11 mouse cellular contexts compared by ENCODE assay signal in the genomic region with DNA sequence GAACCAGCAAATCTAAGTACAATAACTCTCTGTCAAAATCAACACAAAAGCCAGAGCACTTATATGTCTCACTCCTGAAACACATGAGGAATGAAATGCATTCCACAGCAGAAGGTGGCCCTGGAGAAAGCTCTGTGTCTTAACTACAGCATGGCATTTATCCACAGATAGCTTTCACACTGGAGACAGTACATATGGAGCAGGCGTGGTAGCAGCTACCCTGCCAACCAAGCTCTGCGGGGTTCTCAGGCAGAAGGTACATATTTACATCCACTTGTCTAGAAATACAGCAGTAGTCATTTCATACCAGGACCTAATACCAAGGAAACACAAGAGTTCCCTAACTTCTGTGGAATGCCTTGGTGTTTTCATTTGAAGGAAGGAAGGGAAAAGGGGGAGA.
DNase-seq lines count a peak whose midpoint lies in the region; ATAC-seq and TF ChIP-seq lines count a peak whose summit lies in the region.
"Had no signal": no experiment of that assay in that cellular context is flagged by ENCODE, and none has a peak within 500 bp of the region (broad histone marks: within the 10 kb centered on the region; RNA-seq: fewer than 3 reads in every experiment).

No protein-coding gene starts in this region.

- peak overlapping the region; percentile 20; the same call in 1 of the 2 replicates for H3K4me3 ChIP-seq in testis, adult 2 months (ENCODE audit: control insufficient read depth, low read depth, low read length)
- H3K4me3 ChIP-seq in left cerebral cortex, adult 2 months, result no peak overlapping the region
- no peak overlapping the region for H3K4me3 ChIP-seq in liver, embryonic 11.5 days (ENCODE audit: low read depth, low read length)
- H3K4me3 ChIP-seq: intestine, embryonic 15.5 days; limb, embryonic 13.5 days had no signal

- no peak overlapping the region for H3K9ac ChIP-seq in liver, embryonic 11.5 days (ENCODE audit: low read depth, low read length)
- H3K9ac ChIP-seq: intestine, embryonic 15.5 days; limb, embryonic 13.5 days had no signal

- intact Hi-C loops in left cerebral cortex, adult 2 months (cut with DNase I), result loop anchor here (2.0 kb wide), 1 partner anchor 175 kb away; no protein-coding TSS in a partner anchor

- H3K9me3 ChIP-seq in liver, embryonic 11.5 days (ENCODE audit: control insufficient read depth, low read length), result no peaks in the 10 kb centered on the region
- H3K9me3 ChIP-seq: intestine, embryonic 15.5 days; limb, embryonic 13.5 days had no signal

- H3K27me3 ChIP-seq in testis, adult 2 months (ENCODE audit: control insufficient read depth, insufficient read depth, low read length), result no peaks in the 10 kb centered on the region
- no peaks in the 10 kb centered on the region for H3K27me3 ChIP-seq in liver, embryonic 11.5 days (replicated peaks; ENCODE audit: control insufficient read depth, insufficient read depth, low read length)
- H3K27me3 ChIP-seq: intestine, embryonic 15.5 days; limb, embryonic 13.5 days had no signal

- DNase-seq in testis, postnatal 14 days (ENCODE audit: low spot score), result no peak
- peak; percentile 45 to 65 for DNase-seq in cerebellum, postnatal 14 days
- peak in 1 of 2 experiments; percentile 19 for DNase-seq in left cerebral cortex, adult 2 months (ENCODE audit: extremely low spot score in 1 of 2, low spot score in 2 of 2)
- no peak for DNase-seq in liver, embryonic 11.5 days (ENCODE audit: low spot score)
- DNase-seq in thymus, postnatal 25 days, result no peak
- DNase-seq: kidney, postnatal 36 days; lung, adult 2 months had no signal

- no peak for TF ChIP-seq CTCF in testis, adult 2 months (IDR thresholded peaks at IDR 0.05; ENCODE audit: control insufficient read depth, insufficient read depth, insufficient replicate concordance, low read depth, low read length)
- TF ChIP-seq CTCF in left cerebral cortex, adult 2 months (IDR thresholded peaks at IDR 0.05), result no peak

- WGBS in liver, embryonic 11.5 days, result 79% methylated on average over 2 of the region's 2 CpGs

- no peaks in the 10 kb centered on the region for H3K4me1 ChIP-seq in testis, adult 2 months (ENCODE audit: control insufficient read depth, insufficient read depth, low read length)
- H3K4me1 ChIP-seq in liver, embryonic 11.5 days (replicated peaks; ENCODE audit: control insufficient read depth, insufficient read depth, low read length), result no peaks in the 10 kb centered on the region
- H3K4me1 ChIP-seq: intestine, embryonic 15.5 days; limb, embryonic 13.5 days had no signal

- no peak overlapping the region for H3K27ac ChIP-seq in testis, adult 2 months (ENCODE audit: control insufficient read depth, insufficient read depth, low read depth, low read length)
- 0 out of 2 replicates have a peak overlapping the region, but pooled peaks have one; percentile 10 for H3K27ac ChIP-seq in left cerebral cortex, adult 2 months
- no peak overlapping the region for H3K27ac ChIP-seq in liver, embryonic 11.5 days (ENCODE audit: low read depth, low read length)
- H3K27ac ChIP-seq: intestine, embryonic 15.5 days; limb, embryonic 13.5 days had no signal

- no peak for TF ChIP-seq POLR2A in testis, adult 2 months (IDR thresholded peaks at IDR 0.05; ENCODE audit: control insufficient read depth, low read depth, low read length)

- H3K36me3 ChIP-seq in testis, adult 2 months (ENCODE audit: control insufficient read depth, insufficient read depth, low read length), result no peaks in the 10 kb centered on the region
- H3K36me3 ChIP-seq in liver, embryonic 11.5 days (ENCODE audit: control insufficient read depth, insufficient read depth, low read length), result no peaks in the 10 kb centered on the region
- H3K36me3 ChIP-seq: intestine, embryonic 15.5 days; limb, embryonic 13.5 days had no signal

- ATAC-seq in liver, embryonic 11.5 days (replicated peaks; ENCODE audit: low FRiP score), result no peak
- ATAC-seq in inflammation-experienced regulatory T-cells, adult 6 months, result no peak
- ATAC-seq: intestine, embryonic 15.5 days had no signal

- H3K4me2 ChIP-seq in liver, embryonic 11.5 days, result no peak overlapping the region
- H3K4me2 ChIP-seq: intestine, embryonic 15.5 days; limb, embryonic 13.5 days had no signal

Comparison
In these comparisons a context has a peak if more than half of its experiments do, and no peak if none do; other contexts are left out.
1. DNase-seq: peak in cerebellum, postnatal 14 days (2 of 2); none in testis, postnatal 14 days (single experiment), liver, embryonic 11.5 days (single experiment) and thymus, postnatal 25 days (single experiment).